Mouse (Mus musculus) olfactory bulb, adult 2 months (tissue): ENCODE results near the gene Srp68.

ENCODE experiments used
- CTCF ChIP-seq: fragments of 200-500 bp; IDR thresholded peaks from 2 replicates; pipeline ENCODE4 v1.5.1; 2012; ENCODE audit warnings: low read depth, mild to moderate bottlenecking, low read length, moderate library complexity; ENCODE audit not compliant: insufficient read depth
- POLR2A ChIP-seq: fragments of 200-500 bp; IDR thresholded peaks from 2 replicates; pipeline ENCODE4 v1.6.1; 2012; ENCODE audit warnings: mild to moderate bottlenecking, low read depth, low read length, moderate library complexity; ENCODE audit not compliant: insufficient read depth

DNA sequence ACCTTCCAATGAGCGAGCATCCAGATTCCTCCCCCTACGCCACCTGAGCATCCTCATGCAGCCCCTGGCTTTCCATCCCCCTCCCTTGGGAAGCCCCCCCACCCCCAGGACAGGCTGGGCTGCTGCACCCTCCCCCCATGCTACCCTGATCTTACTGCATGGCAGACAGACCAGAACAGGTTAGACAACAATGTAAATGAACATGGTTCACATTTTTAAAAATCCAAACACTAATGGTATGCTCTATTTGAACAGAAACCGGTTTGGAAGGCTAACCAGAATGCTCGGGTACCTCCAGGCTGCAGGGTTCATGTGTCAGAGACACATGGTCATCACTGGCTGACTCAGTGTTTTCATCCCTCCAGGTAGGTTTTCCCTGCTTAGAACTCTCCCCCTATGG lies 45.3 kb downstream of the Srp68 start:
- TF ChIP-seq CTCF (no peak), POLR2A (no peak)
